Mouse (Mus musculus) G1E-ER4 (cell line): ENCODE results near the gene Gapvd1. TPM values are rescaled to one million over a fixed set of nuclear protein-coding genes. Genes with fewer than 3 reads are reported as not detected.

ENCODE experiments used
- GATA1 ChIP-seq: IDR thresholded peaks from one replicate; pipeline ENCODE4 v1.8.0; 2012; ENCODE audit warnings: low read length, inconsistent platforms
- polyA plus RNA-seq: library from polyadenylated mRNA; stranded (reverse); fragments of >175 nt; gene quantifications from 2 replicates; pipeline ENCODE4 v1.2.3, GENCODE M21; 2012

Gapvd1 gene
- polyA plus RNA-seq, 1 experiment, result 21.8 TPM

DNA sequence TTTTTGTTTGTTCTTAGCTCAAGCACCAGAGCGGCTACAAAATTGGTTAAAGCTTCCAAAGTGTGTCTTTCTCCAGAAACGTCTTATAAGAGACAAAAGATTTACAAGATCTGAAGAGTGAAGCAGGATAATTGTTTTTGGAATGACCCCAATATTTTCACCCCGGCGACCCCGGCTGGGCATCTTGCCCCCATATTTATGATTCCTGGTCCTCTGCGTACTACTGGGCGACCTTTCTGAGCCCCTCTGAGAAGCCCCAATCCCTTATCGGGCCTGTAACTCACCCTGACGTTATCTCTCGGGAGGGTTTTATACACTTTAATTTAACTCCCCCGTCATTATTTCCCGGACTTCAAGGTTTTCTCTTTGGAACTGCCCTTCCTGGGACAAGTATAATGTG, 123.0 kb downstream of the Gapvd1 start:
- no peak for TF ChIP-seq GATA1

DNA sequence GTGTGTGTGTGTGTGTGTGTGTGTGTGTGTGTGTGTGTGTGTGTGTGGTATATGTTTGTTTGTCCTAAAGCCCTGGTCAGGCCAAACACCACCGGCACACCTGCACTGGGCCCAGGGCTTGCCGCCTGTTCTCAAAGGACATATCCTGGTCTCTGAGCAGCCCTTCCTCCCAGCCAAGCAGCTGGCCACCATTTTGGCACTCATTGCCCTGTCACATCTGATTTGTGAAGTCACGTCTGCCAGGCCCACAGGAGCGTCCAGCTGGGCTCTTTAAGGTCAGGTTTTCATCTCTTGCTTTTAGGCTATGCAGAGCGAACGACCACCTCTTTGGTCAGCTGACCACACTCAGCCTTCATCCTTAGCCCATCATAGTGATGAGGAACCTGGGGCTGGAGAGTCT, 124.6 kb downstream of the Gapvd1 start:
- no peak for TF ChIP-seq GATA1

- TF ChIP-seq GATA1, result no peak
These were observed 125.3 kb downstream of the Gapvd1 start for GRCm38 (mm10) chr2:34629758-34630157.

DNA sequence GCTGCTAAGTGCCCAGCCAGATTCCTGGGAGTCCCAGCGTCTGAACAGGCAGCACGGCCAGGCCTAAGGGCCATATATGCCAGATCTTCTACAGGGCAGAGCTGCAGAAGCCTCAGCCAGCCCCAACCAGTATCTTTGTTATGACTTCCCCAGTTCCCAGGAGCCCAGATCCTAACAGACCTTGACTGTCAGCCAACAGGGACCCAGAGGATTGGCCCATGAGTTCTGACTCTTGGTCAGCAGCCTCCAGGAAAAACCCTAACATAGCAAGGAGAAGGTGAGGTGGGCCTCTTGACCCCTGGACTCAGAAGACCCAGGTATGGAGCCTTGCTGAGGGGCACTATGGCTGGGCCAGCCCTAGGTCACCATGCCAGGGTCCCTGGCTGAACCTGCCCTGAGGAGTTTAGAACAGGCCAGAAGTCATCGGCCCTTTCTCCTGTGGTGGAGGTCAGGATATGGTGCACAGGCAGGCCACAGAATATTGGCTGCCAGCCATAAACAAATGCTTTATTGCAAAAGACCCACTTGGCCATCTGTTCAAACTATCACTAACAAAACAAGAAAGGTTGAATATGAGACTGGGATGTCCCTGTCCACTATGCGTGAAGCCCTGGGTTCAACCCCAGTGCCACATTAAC, 126.0 kb downstream of the Gapvd1 start:
- no peak for TF ChIP-seq GATA1

DNA sequence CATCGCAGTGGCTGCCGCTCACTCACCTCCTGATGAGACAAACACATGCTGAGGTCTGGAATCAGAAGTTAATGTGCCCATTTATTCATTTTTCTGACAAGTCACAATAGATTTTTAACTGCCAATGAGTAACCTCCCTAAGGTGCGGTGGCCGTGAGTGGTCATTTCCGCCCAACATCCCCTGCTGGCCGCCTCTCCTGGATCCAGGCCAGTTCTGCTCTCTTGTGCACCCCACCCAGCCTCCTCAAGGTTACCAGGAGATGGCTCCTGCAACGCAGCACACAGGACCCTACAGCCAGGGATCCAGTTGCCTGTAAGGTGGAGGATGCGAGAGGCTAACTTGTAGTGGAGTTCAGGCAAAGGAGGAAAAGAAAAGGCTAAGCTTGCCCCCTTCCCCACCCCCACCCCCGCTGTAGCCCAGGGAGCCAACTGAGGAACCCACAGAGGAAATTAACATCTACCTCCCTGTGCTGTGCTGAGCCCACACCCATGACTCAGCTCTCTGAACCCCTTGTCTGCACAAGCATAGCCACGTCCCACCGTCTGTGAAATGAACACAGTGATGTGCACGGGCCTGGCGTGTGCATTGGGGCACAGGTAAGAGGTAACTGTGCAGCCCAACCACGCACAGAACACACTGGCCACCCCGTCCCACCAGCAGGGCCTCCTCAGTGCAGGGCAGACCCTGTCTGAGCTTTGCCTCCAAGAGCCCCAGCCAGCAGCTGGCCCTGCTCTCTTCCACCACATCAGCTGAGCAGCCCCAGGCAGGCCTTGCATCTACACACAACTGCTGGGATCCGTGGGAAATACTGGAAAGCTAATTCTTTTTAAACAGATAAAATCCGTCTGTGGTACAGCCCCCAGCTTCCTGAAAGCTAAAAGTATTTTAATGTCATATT, 127.5 kb downstream of the Gapvd1 start:
- no peak for TF ChIP-seq GATA1

Other genes with a start within 250 kb of the Gapvd1 start
- gene Hspa5, start 16.7 kb upstream of the Gapvd1 start, polyA plus RNA-seq, result 91.1 and 123 TPM in 2 replicates
- gene Rabepk, start 44.7 kb upstream of the Gapvd1 start, polyA plus RNA-seq, result 9.6 and 16.7 TPM in 2 replicates
- gene Fbxw2, start 71.1 kb upstream of the Gapvd1 start, polyA plus RNA-seq, result 26.3 and 39.9 TPM in 2 replicates
- not detected in 2 replicates for gene Gm34653, start 77.8 kb upstream of the Gapvd1 start, polyA plus RNA-seq
- gene Cutal, start 119.2 kb upstream of the Gapvd1 start, polyA plus RNA-seq, result 0.03 TPM in 1 of 2 replicates, not detected in the other
- gene Psmd5, start 119.7 kb upstream of the Gapvd1 start, polyA plus RNA-seq, result 10.7 and 14.3 TPM in 2 replicates
- gene Phf19, start 158.8 kb upstream of the Gapvd1 start, polyA plus RNA-seq, result not detected in 2 replicates
- not detected in 2 replicates for gene Traf1, start 206.5 kb upstream of the Gapvd1 start, polyA plus RNA-seq